Mouse (Mus musculus) neural tube, embryonic 11.5 days (tissue): ENCODE data around the gene Rbp2. TPM values are rescaled to one million over a fixed set of nuclear protein-coding genes. Genes with fewer than 3 reads are reported as not detected.

Experiments
- ATAC-seq: fragments of 200-750 bp; cut with Nextera tagmentation; 2 replicates; pipeline ENCODE4 v1.8.0; 2017; ENCODE audit warnings: moderate number of reproducible peaks, mild to moderate bottlenecking, moderate TSS enrichment, moderate library complexity; ENCODE audit not compliant: insufficient read depth, low FRiP score, low TSS enrichment
- DNase-seq: peaks from one replicate; pipeline ENCODE4 v3.0.0-alpha.2; 2015; ENCODE audit warnings: low spot score
- H3K27ac ChIP-seq: fragments of 300-500 bp; sonication (generic); 2 replicates; pipeline ENCODE4 v1.5.1; 2014; ENCODE audit warnings: low read depth, mild to moderate bottlenecking, low read length
- H3K27me3 ChIP-seq: fragments of 300-500 bp; sonication (generic); 2 replicates; pipeline ENCODE4 v1.6.1; 2014; ENCODE audit warnings: mild to moderate bottlenecking, low read length, mixed read lengths; ENCODE audit not compliant: control insufficient read depth, insufficient read depth
- H3K36me3 ChIP-seq: fragments of 300-500 bp; sonication (generic); 2 replicates; pipeline ENCODE4 v1.6.1; 2014; ENCODE audit warnings: mild to moderate bottlenecking, low read length, moderate library complexity, mixed read lengths; ENCODE audit not compliant: control insufficient read depth, insufficient read depth
- H3K4me1 ChIP-seq: fragments of 300-500 bp; sonication (generic); 2 replicates; pipeline ENCODE4 v1.6.1; 2014; ENCODE audit warnings: low read length, mixed read lengths; ENCODE audit not compliant: control insufficient read depth, insufficient read depth
- H3K4me2 ChIP-seq: fragments of 300-500 bp; sonication (generic); 2 replicates; pipeline ENCODE4 v1.6.1; 2014; ENCODE audit warnings: low read depth, mild to moderate bottlenecking, moderate library complexity
- H3K4me3 ChIP-seq: fragments of 300-500 bp; sonication (generic); 2 replicates; pipeline ENCODE4 v1.5.1; 2014; ENCODE audit warnings: low read depth, low read length
- H3K9ac ChIP-seq: fragments of 300-500 bp; sonication (generic); 2 replicates; pipeline ENCODE4 v1.6.1; 2014; ENCODE audit warnings: mild to moderate bottlenecking, low read length
- H3K9me3 ChIP-seq: fragments of 300-500 bp; sonication (generic); 2 replicates; pipeline ENCODE4 v1.6.1; 2016; ENCODE audit warnings: low read length; ENCODE audit not compliant: control insufficient read depth
- WGBS: fragments of 180-500 bp; shearing (Covaris S2); extraction: QIAGEN DNeasy Blood & Tissue Kit; methylation state at CpG from one replicate; pipeline ENCODE4 v1.1.7; 2014; 5-methylcytosine and 5-hydroxymethylcytosine counted together
- polyA plus RNA-seq: library from polyadenylated mRNA; unstranded; fragments of >200 nt; fragmentation: Nextera tagmentation; extraction: Ambion mirVana; gene quantifications from 2 replicates; pipeline ENCODE4 v1.2.1, GENCODE M21; 2014

The Rbp2 gene
- polyA plus RNA-seq, 1 experiment from 2014 or later, result 2.5 TPM

DNA sequence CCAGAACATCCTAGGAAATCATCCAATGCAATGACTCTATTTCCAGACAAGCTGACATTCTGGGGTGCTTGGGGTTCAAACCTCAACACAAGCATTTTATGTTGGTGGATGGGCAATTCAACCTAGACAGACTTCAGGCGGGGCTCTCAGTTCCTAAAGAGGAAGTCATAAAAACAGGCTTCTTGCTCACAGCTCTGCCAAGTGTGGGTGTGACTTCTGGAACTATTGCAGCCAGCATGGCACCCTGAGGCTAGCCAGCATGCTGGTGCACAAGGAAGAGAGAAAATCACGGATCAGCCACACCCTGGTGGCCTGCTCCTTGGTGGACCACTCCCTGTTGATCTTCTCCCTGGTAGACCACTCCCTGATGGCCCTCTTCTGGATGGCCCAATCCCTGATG, 45.1 kb downstream of the Rbp2 start:
- Histone ChIP-seq H3K27me3 (no peaks in the 10 kb centered on the region), H3K4me1 (no peaks in the 10 kb centered on the region), H3K27ac (no peak overlapping the region), H3K9me3 (no peaks in the 10 kb centered on the region), H3K36me3 (no peaks in the 10 kb centered on the region), H3K4me3 (no peak overlapping the region), H3K9ac (no peak overlapping the region), H3K4me2 (no peak overlapping the region)
- ATAC-seq (no peak), DNase-seq (no peak)
- WGBS, result 54% methylated on average over 2 of the region's 2 CpGs

DNA sequence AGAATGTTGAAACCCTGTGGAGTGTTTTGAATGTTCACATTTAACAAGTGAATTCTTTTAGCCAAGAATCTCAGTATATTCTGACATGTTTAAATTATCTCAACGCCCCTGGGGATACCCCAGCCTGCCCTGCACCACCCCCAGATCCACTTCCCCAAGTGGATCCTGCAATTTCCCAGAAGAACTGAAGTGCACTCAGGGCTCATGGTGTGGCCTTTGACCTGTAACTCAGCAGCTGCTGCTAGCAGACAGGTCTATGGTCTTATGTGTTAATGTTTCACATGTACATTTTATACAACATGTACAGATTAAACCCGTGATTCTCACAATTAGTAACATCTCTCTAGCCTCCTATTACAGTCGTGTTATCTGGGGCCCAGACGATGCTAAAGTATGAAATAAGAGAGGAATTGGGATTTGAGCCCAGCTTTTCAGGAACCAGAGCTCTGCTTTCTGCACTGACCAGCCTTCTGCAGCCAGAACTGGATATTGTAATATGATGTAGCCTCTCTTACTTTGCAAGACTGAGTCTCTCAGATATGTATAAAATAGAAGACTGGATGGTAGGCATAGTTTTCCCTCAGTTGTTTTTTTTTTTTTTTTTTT, 48.9 kb downstream of the Rbp2 start:
- no peak for DNase-seq
- no peak overlapping the region for H3K4me2 ChIP-seq
- 86% methylated on average over 4 of the region's 4 CpGs for WGBS
- no peaks in the 10 kb centered on the region for H3K9me3 ChIP-seq
- no peak overlapping the region for H3K27ac ChIP-seq
- H3K9ac ChIP-seq, result no peak overlapping the region
- ATAC-seq, result no peak
- no peaks in the 10 kb centered on the region for H3K27me3 ChIP-seq
- H3K4me3 ChIP-seq, result no peak overlapping the region
- no peaks in the 10 kb centered on the region for H3K36me3 ChIP-seq
- H3K4me1 ChIP-seq, result peaks cover 5% of the 10 kb centered on the region; the same call in 1 of the 2 replicates

DNA sequence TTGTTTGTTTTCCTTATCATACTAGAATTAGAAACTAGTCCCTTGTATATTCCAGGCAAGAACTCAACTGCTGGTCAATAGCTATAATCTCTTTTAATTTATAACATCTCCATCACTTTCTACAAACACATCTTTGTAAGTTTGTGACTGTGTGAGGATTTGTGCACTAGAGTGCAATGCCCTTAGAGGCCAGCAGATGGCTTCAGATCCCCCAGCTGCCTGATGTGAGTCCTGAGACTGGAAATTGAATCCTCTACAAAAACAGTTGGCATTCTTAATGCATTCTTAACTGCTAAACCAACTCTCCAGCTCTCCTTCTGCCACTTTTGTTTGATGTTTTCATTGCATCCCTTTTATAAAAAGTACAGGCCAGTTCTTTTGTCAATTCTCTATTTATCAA, 49.8 kb downstream of the Rbp2 start:
- no peak overlapping the region for H3K27ac ChIP-seq
- no peak overlapping the region for H3K4me2 ChIP-seq
- no peaks in the 10 kb centered on the region for H3K9me3 ChIP-seq
- H3K27me3 ChIP-seq, result no peaks in the 10 kb centered on the region
- H3K9ac ChIP-seq, result no peak overlapping the region
- ATAC-seq, result no peak
- peaks cover 5% of the 10 kb centered on the region; the same call in 1 of the 2 replicates for H3K4me1 ChIP-seq
- no peaks in the 10 kb centered on the region for H3K36me3 ChIP-seq
- H3K4me3 ChIP-seq, result no peak overlapping the region
- DNase-seq, result no peak

DNA sequence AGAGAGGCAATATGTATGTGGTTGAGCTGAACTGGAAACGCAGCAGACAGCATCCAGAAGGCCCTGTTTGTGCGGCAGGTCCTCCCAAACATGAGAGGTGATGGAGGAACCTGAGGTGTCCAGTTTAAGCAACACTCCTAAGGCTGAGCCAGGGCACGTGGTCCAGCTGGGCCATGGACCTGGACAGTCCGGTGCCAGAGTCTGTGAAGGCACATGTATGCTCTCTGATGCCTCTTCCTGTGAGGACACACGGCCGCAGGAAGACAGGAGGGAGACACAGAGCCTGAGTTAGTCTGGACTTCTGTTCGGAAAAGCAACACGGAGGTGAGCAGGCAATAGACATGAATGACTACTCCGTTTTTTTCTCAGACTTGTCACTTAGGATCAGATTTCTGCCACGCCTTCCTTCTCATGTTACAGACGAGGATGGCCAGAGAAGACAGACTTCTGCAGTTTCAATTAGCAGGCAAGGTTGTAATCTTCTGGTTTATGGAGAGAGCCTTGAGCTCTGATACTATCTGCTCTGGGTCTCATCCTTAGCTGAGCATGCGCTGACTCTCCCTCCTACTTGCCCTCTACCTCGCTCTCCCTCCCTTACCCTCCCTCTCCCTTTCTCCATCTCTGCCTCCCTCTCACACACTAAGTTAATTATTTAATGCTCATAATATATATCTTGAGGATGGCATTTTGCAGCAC, 52.2 kb downstream of the Rbp2 start:
- Histone ChIP-seq H3K4me2 (peak overlapping the region; percentile 20; the same call in 1 of the 2 replicates), H3K4me1 (peaks cover 5% of the 10 kb centered on the region; the same call in 1 of the 2 replicates), H3K9me3 (no peaks in the 10 kb centered on the region), H3K36me3 (no peaks in the 10 kb centered on the region), H3K27ac (no peak overlapping the region), H3K4me3 (no peak overlapping the region), H3K27me3 (no peaks in the 10 kb centered on the region), H3K9ac (no peak overlapping the region)
- 37% methylated on average over 13 of the region's 13 CpGs for WGBS
- DNase-seq (peak; percentile 35), ATAC-seq (peak; percentile 60; the same call in 1 of the 2 replicates)

DNA sequence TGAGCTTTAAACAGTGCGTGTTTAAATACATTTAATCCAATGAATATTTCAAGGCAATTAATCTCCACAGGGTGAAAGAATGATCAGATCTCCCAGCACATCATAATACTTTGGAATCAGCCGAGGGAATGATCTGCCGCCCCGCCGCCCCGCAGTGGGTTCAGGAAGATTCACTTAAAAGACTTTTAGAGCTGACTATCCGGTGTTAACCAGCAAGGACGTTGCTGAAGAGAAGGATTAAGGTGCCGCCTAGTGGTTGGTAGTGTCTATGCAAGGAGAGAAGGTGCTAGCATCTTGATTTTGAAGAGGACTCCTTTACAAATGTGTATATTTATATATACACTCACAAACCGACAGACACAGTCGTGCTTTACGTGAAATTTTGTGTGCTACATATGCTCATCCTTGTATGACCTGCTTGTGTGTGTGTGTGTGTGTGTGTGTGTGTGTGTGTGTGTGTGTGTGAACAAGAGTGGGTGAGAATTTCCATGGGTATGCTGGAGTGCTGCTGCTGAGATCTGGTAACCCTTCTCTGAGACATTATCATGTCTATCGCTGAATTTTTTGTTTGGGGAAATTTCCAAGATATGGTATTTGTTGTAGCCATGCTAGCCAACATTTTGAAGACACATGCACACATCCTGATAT, 52.9 kb downstream of the Rbp2 start:
- H3K36me3 ChIP-seq, result no peaks in the 10 kb centered on the region
- ATAC-seq (peak; percentile 65; the same call in 1 of the 2 replicates), DNase-seq (peak; percentile 73)
- WGBS, result 5% methylated on average over 13 of the region's 13 CpGs
- peaks cover 5% of the 10 kb centered on the region; the same call in 1 of the 2 replicates for H3K4me1 ChIP-seq
- H3K4me3 ChIP-seq, result no peak overlapping the region
- no peak overlapping the region for H3K27ac ChIP-seq
- no peaks in the 10 kb centered on the region for H3K9me3 ChIP-seq
- no peaks in the 10 kb centered on the region for H3K27me3 ChIP-seq
- H3K9ac ChIP-seq, result no peak overlapping the region
- H3K4me2 ChIP-seq, result peak overlapping the region; percentile 20; the same call in 1 of the 2 replicates

DNA sequence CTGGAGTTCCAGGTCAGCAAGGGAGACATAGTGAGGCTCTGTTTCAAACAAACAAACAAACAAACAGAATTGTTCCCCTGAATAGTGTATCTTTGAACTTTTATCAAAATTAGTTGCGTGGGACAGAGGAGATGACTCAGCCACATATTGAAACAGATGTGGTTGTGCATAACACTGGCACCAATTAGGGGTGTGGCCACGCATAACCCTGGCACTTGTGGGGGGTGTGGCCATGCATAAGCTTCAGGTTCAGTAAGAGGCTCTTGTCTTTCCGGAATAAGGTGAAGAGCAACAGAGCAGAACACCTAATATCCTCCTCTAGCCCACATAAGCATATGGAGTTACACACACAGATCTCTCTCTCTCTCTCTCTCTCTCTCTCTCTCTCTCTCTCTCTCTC, 58.1 kb downstream of the Rbp2 start:
- no peaks in the 10 kb centered on the region for H3K36me3 ChIP-seq
- H3K27ac ChIP-seq, result no peak overlapping the region
- no peak overlapping the region for H3K9ac ChIP-seq
- no peaks in the 10 kb centered on the region for H3K9me3 ChIP-seq
- no peaks in the 10 kb centered on the region for H3K27me3 ChIP-seq
- no peak overlapping the region for H3K4me3 ChIP-seq
- no peaks in the 10 kb centered on the region for H3K4me1 ChIP-seq
- DNase-seq (no peak), ATAC-seq (no peak)
- H3K4me2 ChIP-seq, result no peak overlapping the region
- WGBS, result 79% methylated on average over 3 of the region's 3 CpGs

Other genes with a start within 250 kb of the Rbp2 start
- 2.9 and 3.1 TPM in 2 replicates for gene Nmnat3, start 198.7 kb upstream of the Rbp2 start, polyA plus RNA-seq
- 188 and 194 TPM in 2 replicates for gene Rbp1, start 63.2 kb upstream of the Rbp2 start, polyA plus RNA-seq
- gene Copb2, start 77.6 kb downstream of the Rbp2 start, polyA plus RNA-seq, result 198 and 200 TPM in 2 replicates
- 72.3 and 72.5 TPM in 2 replicates for gene Mrps22, start 115.5 kb downstream of the Rbp2 start, polyA plus RNA-seq